Mouse (Mus musculus) testis, adult 2 months (tissue): ENCODE data around the gene Camta1. TPM values are rescaled to one million over a fixed set of nuclear protein-coding genes. Genes with fewer than 3 reads are reported as not detected.
A peak's percentile ranks its signal among the peaks of the same experiment; 100 is the strongest.

ENCODE experiments used
- H3K27ac ChIP-seq: fragments of 200-500 bp; 2 replicates; pipeline ENCODE4 v1.5.1; 2012; ENCODE audit warnings: low read depth, low read length; ENCODE audit not compliant: control insufficient read depth, insufficient read depth
- H3K27me3 ChIP-seq: fragments of 200-500 bp; 2 replicates; pipeline ENCODE4 v1.6.1; 2012; ENCODE audit warnings: mild to moderate bottlenecking, low read length, moderate library complexity; ENCODE audit not compliant: control insufficient read depth, insufficient read depth
- H3K36me3 ChIP-seq: fragments of 200-500 bp; 2 replicates; pipeline ENCODE4 v1.6.1; 2012; ENCODE audit warnings: mild to moderate bottlenecking, low read length; ENCODE audit not compliant: control insufficient read depth, insufficient read depth
- H3K4me1 ChIP-seq: fragments of 200-500 bp; 2 replicates; pipeline ENCODE4 v1.6.1; 2012; ENCODE audit warnings: low read length; ENCODE audit not compliant: control insufficient read depth, insufficient read depth
- H3K4me3 ChIP-seq: fragments of 200-500 bp; 2 replicates; pipeline ENCODE4 v1.5.1; 2012; ENCODE audit warnings: low read depth, mild to moderate bottlenecking, low read length, moderate library complexity, mixed read lengths; ENCODE audit not compliant: control insufficient read depth
- CTCF ChIP-seq: fragments of 200-500 bp; IDR thresholded peaks from 2 replicates; pipeline ENCODE4 v1.5.1; 2012; ENCODE audit warnings: low read depth, mild to moderate bottlenecking, inconsistent platforms, low read length, moderate library complexity; ENCODE audit not compliant: control insufficient read depth, insufficient read depth, insufficient replicate concordance
- POLR2A ChIP-seq: fragments of 200-500 bp; IDR thresholded peaks from 2 replicates; pipeline ENCODE4 v1.6.1; 2012; ENCODE audit warnings: low read depth, mild to moderate bottlenecking, inconsistent platforms, low read length, moderate library complexity; ENCODE audit not compliant: control insufficient read depth
- polyA plus RNA-seq: library from polyadenylated mRNA; depleted of rRNA; stranded (reverse); fragments of >200 nt; gene quantifications from 2 replicates; pipeline ENCODE4 v1.2.3, GENCODE M21; 2012

Gene Camta1
- polyA plus RNA-seq, 1 experiment: 15.4 TPM

DNA sequence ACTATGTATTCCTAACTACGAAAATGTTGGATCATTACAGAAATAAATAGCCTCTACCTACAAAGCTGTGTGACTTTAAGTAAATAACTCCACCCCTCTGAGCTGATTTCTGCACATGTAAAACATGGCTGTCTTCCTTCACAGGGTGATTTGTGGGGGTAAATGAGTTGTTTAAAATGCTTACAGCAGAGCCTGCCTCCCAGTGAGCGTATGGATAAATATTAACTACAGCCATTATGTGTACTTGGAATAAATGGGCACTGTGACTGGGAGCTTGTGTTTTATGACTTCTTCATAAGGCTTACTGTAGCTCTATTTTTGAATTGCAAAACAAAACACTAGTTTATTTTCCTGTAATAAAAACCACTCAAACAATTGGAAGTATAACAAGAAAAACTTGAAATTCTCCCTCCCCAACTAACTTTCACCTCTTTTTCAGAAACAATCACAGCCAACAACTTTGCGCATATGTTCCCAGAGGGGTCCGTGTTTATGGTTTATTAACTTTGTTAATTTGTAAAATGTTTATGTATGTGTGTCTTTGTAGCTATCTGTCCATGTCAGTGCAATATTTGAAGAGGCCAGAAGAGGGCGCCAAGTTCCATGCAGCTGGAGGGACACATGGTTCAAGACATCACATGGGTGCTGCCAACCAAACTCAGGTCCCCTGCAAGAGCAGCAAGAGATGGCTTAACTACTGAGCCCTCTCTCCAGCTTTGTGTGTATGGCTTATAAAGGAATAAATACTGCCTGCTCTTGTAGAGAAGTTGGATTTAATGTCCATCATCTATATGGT lies 363.0 kb downstream of the Camta1 start:
- Histone ChIP-seq H3K36me3 (no peaks in the 10 kb centered on the region), H3K4me1 (no peaks in the 10 kb centered on the region), H3K4me3 (no peak overlapping the region), H3K27me3 (no peaks in the 10 kb centered on the region), H3K27ac (no peak overlapping the region)
- no peak for TF ChIP-seq POLR2A
- peak; percentile 68; the same call in 1 of the 2 replicates for TF ChIP-seq CTCF

DNA sequence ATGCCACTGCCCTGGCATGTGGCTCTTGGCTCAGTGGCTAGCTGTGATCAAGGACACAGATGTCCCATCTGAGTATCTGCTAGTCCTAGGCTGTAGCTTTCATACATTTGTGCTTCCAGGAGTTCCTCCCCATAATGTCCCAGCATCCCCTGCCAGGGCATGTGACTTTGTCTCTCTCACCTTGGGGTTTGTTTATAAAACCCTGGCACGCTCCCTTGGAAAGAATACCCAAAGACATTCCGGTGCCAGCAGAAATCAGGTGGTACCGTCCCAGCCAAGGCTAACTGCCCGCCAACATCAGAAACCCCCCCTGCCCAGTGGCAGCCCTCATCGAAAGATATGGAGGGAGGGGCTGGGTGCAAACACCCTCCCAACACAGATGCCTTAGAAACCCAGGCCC lies 365.1 kb downstream of the Camta1 start:
- Histone ChIP-seq H3K4me3 (no peak overlapping the region), H3K36me3 (no peaks in the 10 kb centered on the region), H3K4me1 (no peaks in the 10 kb centered on the region), H3K27ac (no peak overlapping the region), H3K27me3 (no peaks in the 10 kb centered on the region)
- TF ChIP-seq POLR2A: no peak
- TF ChIP-seq CTCF: no peak

DNA sequence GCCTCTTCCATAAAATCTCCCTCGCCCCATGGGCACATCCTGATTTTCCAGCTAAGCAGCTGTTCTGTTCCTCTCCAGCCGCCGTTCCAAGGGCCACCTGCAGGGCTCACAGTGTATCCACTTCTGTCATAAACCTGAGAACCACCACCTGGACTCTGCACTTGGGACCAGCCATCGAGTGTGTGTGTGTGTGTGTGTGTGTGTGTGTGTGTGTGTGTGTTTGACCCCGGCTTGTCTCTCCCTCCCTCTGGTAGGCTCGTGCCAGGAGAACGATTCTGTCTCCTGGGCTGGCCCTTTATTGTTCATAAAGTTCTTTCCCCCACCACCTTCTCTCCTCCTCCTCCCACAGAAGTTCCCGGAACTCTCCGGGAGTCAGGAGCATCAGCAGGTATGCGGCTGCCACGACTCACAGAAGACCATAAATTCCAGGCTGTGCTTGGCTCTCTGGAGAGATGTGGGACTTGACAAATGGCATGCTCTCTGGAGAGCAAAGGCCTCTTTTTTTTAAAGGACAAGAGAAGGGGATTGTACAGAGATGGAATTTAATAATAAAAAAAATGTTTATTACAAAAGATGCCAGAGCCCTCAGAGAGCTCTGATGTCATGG lies 366.3 kb downstream of the Camta1 start:
- H3K4me3 ChIP-seq: no peak overlapping the region
- TF ChIP-seq CTCF (no peak), POLR2A (no peak)
- no peaks in the 10 kb centered on the region for H3K36me3 ChIP-seq
- no peak overlapping the region for H3K27ac ChIP-seq
- H3K27me3 ChIP-seq: no peaks in the 10 kb centered on the region
- no peaks in the 10 kb centered on the region for H3K4me1 ChIP-seq

DNA sequence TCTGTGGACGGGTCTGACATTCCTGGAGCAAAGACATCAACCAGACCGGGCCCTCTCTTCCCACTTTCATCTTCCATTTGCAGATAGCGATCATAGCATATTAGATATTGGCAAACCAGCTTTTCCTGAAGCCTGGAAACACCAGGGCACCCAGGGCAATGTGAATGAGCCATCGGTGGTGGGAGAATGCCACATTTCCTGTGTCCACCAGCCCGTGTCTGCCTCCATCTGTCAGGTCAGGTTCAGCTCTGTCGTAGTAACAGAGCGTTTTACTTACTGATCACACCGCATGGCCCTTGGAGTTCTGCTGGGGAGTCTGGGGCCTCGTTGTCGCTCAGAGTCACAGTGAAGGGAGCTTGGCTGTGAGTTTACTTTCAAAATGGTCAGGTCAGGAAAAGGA lies 368.9 kb downstream of the Camta1 start:
- H3K4me3 ChIP-seq: no peak overlapping the region
- H3K4me1 ChIP-seq: no peaks in the 10 kb centered on the region
- H3K27ac ChIP-seq: no peak overlapping the region
- no peaks in the 10 kb centered on the region for H3K36me3 ChIP-seq
- H3K27me3 ChIP-seq: no peaks in the 10 kb centered on the region
- no peak for TF ChIP-seq POLR2A
- TF ChIP-seq CTCF: no peak

DNA sequence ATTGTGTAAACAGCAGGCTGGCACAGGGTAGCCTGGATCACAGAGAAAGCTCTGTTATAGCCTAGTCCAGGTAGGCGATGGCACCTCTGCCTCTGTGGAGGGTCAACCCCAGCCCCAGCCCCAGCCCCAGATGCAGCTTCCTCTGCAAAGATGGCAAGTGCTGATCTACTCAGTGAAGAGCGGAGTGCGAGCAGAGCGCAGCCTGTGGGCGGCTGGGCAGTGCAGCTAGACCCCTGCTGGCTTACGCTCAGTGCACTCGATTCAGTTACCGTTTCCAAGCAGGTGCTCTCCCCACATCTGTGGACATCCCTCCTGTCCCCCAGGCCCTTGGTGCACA lies 377.7 kb downstream of the Camta1 start:
- Histone ChIP-seq H3K4me1 (no peaks in the 10 kb centered on the region; the same call in 1 of the 2 replicates), H3K36me3 (no peaks in the 10 kb centered on the region), H3K27me3 (no peaks in the 10 kb centered on the region), H3K27ac (no peak overlapping the region), H3K4me3 (no peak overlapping the region)
- no peak for TF ChIP-seq CTCF
- TF ChIP-seq POLR2A: no peak

DNA sequence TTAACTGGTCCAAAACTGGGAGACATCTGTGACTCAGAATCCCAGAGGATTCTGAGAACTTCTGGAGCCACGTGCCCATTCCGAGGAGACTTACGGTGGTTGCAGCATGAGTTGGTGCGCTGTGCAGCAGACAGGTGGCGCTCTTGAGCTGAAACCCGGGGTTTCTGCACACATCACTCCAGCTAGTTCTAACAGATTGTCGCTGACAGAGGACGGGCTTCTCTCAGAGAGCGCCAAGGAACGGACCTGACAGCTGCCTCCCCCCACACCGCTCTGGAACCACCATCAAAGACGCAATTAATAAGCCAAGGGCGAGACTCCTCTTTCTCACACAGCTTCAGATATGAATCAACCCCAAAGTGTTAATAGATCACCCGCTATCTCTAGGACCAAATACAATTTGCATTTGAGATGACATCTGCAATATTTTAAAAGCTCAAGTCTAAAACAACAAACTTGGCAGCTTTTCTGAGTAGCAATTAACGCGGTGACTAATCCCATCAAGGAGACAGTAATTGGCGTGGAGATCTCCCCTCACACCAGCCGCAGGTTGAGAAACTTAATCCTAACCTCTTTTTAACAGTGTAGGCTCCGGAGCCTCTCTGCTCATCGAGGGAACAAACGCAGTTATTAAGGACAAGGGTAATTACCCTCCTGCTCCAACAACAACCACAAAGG lies 378.2 kb downstream of the Camta1 start:
- TF ChIP-seq CTCF: peak; percentile 88
- no peak for TF ChIP-seq POLR2A
- H3K27ac ChIP-seq: no peak overlapping the region
- H3K4me1 ChIP-seq: no peaks in the 10 kb centered on the region; the same call in 1 of the 2 replicates
- H3K4me3 ChIP-seq: no peak overlapping the region
- no peaks in the 10 kb centered on the region for H3K27me3 ChIP-seq
- no peaks in the 10 kb centered on the region for H3K36me3 ChIP-seq

DNA sequence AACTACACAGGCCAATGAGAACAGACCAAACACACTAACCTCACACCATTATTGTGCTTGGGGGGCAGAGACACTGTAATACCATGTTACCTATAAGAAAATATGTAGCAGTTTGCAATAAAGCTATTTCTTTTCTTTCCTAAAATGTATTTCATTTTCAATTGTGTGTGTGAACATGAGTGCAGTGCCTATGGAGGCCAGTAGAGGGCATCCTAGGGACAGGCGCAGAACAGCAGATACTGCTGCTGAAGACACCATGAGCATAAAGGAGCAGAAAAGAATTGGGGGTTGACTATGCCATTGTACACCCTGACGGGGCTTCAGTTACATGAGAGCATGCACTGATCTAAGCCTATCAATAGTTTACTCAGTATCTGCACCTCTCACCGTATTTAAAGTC lies 380.7 kb downstream of the Camta1 start:
- Histone ChIP-seq H3K27me3 (no peaks in the 10 kb centered on the region), H3K36me3 (no peaks in the 10 kb centered on the region), H3K27ac (no peak overlapping the region), H3K4me3 (no peak overlapping the region), H3K4me1 (no peaks in the 10 kb centered on the region; the same call in 1 of the 2 replicates)
- TF ChIP-seq POLR2A (no peak), CTCF (peak; percentile 49; the same call in 1 of the 2 replicates)
